Mouse (Mus musculus): ENCODE data around the gene Gipr. TPM values are rescaled to one million over a fixed set of nuclear protein-coding genes. Genes with fewer than 3 reads are reported as not detected.

The Gipr gene
- polyA plus RNA-seq, 1 experiment from 2014 or later = 6.6 TPM

- H3K4me2 ChIP-seq = no peak overlapping the region
- no peaks in the 10 kb centered on the region for H3K27me3 ChIP-seq
- H3K36me3 ChIP-seq (ENCODE audit: poor library complexity, severe bottlenecking) = peaks cover 69% of the 10 kb centered on the region
- no peak overlapping the region for H3K27ac ChIP-seq
- no peak overlapping the region for H3K9ac ChIP-seq
- H3K4me3 ChIP-seq = no peak overlapping the region
- 0 out of 2 replicates have a peak, but pooled peaks have one; percentile 19 for ATAC-seq
- WGBS = 64% methylated on average over 15 of the region's 15 CpGs
- H3K9me3 ChIP-seq (replicated peaks) = no peaks in the 10 kb centered on the region
- H3K4me1 ChIP-seq = no peaks in the 10 kb centered on the region
Measured at GRCm38 (mm10) chr7:19202065-19202850, 36.3 kb upstream of the Gipr start.

- 67% methylated on average over 15 of the region's 15 CpGs for WGBS
- no peaks in the 10 kb centered on the region for H3K9me3 ChIP-seq (replicated peaks)
- H3K4me3 ChIP-seq = no peak overlapping the region
- H3K27ac ChIP-seq = no peak overlapping the region
- H3K4me2 ChIP-seq = no peak overlapping the region
- H3K4me1 ChIP-seq = no peaks in the 10 kb centered on the region
- peaks cover 70% of the 10 kb centered on the region for H3K36me3 ChIP-seq (ENCODE audit: poor library complexity, severe bottlenecking)
- H3K27me3 ChIP-seq = no peaks in the 10 kb centered on the region
- ATAC-seq = no peak
- H3K9ac ChIP-seq = no peak overlapping the region
Measured at GRCm38 (mm10) chr7:19201660-19202059, 35.7 kb upstream of the Gipr start.

DNA sequence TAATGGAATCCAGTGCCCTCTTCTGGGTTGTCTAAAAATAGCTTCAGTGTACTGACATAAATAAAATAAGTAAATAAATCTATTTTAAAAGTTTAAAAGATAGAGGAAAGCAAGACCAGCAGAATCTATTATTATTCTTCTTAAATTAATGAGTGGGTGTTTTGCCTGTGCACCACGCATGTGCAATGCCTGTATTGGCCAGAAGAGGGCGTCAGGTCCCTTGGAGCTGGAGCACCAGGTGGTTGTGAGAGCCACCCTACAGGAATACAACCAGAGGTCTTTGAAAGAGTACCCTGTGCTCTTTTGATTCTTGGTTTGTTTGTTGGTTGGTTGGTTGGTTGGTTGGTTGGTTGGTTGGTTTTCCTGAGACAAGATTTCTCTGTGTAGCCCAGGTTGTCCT, 32.1 kb upstream of the Gipr start:
- ATAC-seq = no peak
- Histone ChIP-seq H3K27ac (no peak overlapping the region), H3K9ac (no peak overlapping the region), H3K4me3 (no peak overlapping the region), H3K27me3 (no peaks in the 10 kb centered on the region), H3K9me3 (replicated peaks) (0 out of 2 replicates have a peak, but pooled peaks cover 7% of the 10 kb centered on the region), H3K36me3 (ENCODE audit: poor library complexity, severe bottlenecking) (peaks cover 77% of the 10 kb centered on the region), H3K4me2 (no peak overlapping the region), H3K4me1 (no peaks in the 10 kb centered on the region)
- WGBS = 33% methylated on average over 2 of the region's 2 CpGs

GRCm38 (mm10) chr7:19196676-19197075, 30.7 kb upstream of the Gipr start:
- Histone ChIP-seq H3K36me3 (ENCODE audit: poor library complexity, severe bottlenecking) (peaks cover 76% of the 10 kb centered on the region), H3K9me3 (replicated peaks) (0 out of 2 replicates have a peak, but pooled peaks cover 7% of the 10 kb centered on the region)
- no peak for ATAC-seq

DNA sequence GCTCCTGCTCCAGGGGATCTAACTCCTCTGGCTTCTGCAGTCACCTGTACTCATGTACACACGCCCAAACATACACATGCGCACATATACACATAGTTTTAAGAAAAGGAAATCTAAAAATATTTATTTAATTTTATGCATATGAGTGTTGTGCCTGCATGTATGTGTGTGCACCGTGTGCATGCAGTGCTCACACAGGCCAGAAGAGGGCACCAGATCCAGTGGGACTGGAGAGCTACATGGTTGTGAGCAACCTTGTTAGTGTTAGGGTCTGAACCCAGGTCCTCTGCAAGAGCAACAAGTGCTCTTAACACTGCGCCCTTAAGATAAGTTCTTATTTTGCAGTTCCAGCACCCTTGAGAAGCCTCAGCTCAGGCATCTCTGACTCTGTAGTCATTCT, 28.7 kb upstream of the Gipr start:
- Histone ChIP-seq H3K27me3 (no peaks in the 10 kb centered on the region), H3K9me3 (replicated peaks) (0 out of 2 replicates have a peak, but pooled peaks cover 7% of the 10 kb centered on the region), H3K4me1 (no peaks in the 10 kb centered on the region), H3K4me2 (no peak overlapping the region), H3K27ac (no peak overlapping the region), H3K4me3 (no peak overlapping the region), H3K9ac (no peak overlapping the region), H3K36me3 (ENCODE audit: poor library complexity, severe bottlenecking) (peaks cover 74% of the 10 kb centered on the region)
- WGBS = 98% methylated on average over 4 of the region's 4 CpGs
- no peak for ATAC-seq

More at GRCm38 (mm10) chr7:19196676-19197075, 30.7 kb upstream of the Gipr start:
- 65% methylated on average over 6 of the region's 6 CpGs for WGBS
- no peaks in the 10 kb centered on the region for H3K4me1 ChIP-seq
- H3K27ac ChIP-seq = no peak overlapping the region
- H3K4me3 ChIP-seq = no peak overlapping the region
- H3K4me2 ChIP-seq = no peak overlapping the region
- no peaks in the 10 kb centered on the region for H3K27me3 ChIP-seq
- no peak overlapping the region for H3K9ac ChIP-seq

DNA sequence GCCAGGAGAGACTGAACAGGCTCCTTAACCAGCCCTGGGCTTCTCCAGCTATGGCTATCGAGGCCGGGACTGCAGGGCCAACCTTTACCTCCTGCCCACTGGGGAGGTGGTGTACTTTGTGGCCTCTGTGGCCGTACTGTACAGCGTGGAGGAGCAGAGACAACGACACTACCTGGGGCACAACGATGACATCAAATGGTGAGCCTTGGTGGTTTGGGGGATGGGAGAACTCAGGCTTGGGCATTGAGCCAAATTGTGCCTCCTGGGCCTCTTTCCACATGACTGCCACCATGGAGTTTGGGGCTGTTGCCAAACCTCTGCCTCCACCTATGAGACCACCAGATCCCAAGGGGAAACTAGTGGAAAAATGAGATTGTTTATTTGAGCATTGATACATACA, 18.8 kb upstream of the Gipr start:
- Histone ChIP-seq H3K27me3 (peaks cover 10% of the 10 kb centered on the region), H3K9me3 (replicated peaks) (no peaks in the 10 kb centered on the region), H3K27ac (peak overlapping the region; percentile 90), H3K9ac (peak overlapping the region; percentile 43; the same call in 1 of the 2 replicates), H3K36me3 (ENCODE audit: poor library complexity, severe bottlenecking) (peaks cover 38% of the 10 kb centered on the region), H3K4me3 (no peak overlapping the region), H3K4me2 (peak overlapping the region; percentile 46), H3K4me1 (peaks cover 40% of the 10 kb centered on the region)
- ATAC-seq = peak; percentile 58; the same call in 1 of the 2 replicates
- 45% methylated on average over 6 of the region's 6 CpGs for WGBS

- Histone ChIP-seq H3K27me3 (peaks cover 15% of the 10 kb centered on the region), H3K9ac (0 out of 2 replicates have a peak overlapping the region, but pooled peaks have one; percentile 43), H3K27ac (peak overlapping the region; percentile 90), H3K4me1 (peaks cover 45% of the 10 kb centered on the region), H3K4me2 (peak overlapping the region; percentile 46; the same call in 1 of the 2 replicates), H3K36me3 (ENCODE audit: poor library complexity, severe bottlenecking) (peaks cover 37% of the 10 kb centered on the region), H3K9me3 (replicated peaks) (no peaks in the 10 kb centered on the region), H3K4me3 (no peak overlapping the region)
- ATAC-seq = 0 out of 2 replicates have a peak, but pooled peaks have one; percentile 6
- WGBS = 72% methylated on average over 2 of the region's 2 CpGs
Measured at GRCm38 (mm10) chr7:19184250-19184649, 18.3 kb upstream of the Gipr start.

- WGBS = 1% methylated on average over 20 of the region's 27 CpGs
- no peak for ATAC-seq
Measured at GRCm38 (mm10) chr7:19180862-19181429, 15.0 kb upstream of the Gipr start.

GRCm38 (mm10) chr7:19179936-19180335, 14.0 kb upstream of the Gipr start:
- H3K4me3 ChIP-seq = no peak overlapping the region
- H3K27me3 ChIP-seq = peaks cover 50% of the 10 kb centered on the region
- H3K4me1 ChIP-seq = peaks cover 50% of the 10 kb centered on the region
- no peak overlapping the region for H3K27ac ChIP-seq
- H3K9me3 ChIP-seq (replicated peaks) = no peaks in the 10 kb centered on the region; the same call in 1 of the 2 replicates
- peak overlapping the region; percentile 72 for H3K4me2 ChIP-seq
- peaks cover 19% of the 10 kb centered on the region; the same call in 1 of the 2 replicates for H3K36me3 ChIP-seq (ENCODE audit: poor library complexity, severe bottlenecking)
- WGBS = 45% methylated on average over 6 of the region's 6 CpGs
- no peak overlapping the region for H3K9ac ChIP-seq
- ATAC-seq = no peak

More at GRCm38 (mm10) chr7:19180862-19181429, 15.0 kb upstream of the Gipr start:
- H3K27me3 ChIP-seq = peaks cover 43% of the 10 kb centered on the region
- H3K4me2 ChIP-seq = peak overlapping the region; percentile 66
- peaks cover 60% of the 10 kb centered on the region for H3K4me1 ChIP-seq
- no peaks in the 10 kb centered on the region; the same call in 1 of the 2 replicates for H3K9me3 ChIP-seq (replicated peaks)
- H3K27ac ChIP-seq = no peak overlapping the region
- H3K9ac ChIP-seq = peak overlapping the region; percentile 65
- H3K36me3 ChIP-seq (ENCODE audit: poor library complexity, severe bottlenecking) = peaks cover 20% of the 10 kb centered on the region
- H3K4me3 ChIP-seq = peak overlapping the region; percentile 48

DNA sequence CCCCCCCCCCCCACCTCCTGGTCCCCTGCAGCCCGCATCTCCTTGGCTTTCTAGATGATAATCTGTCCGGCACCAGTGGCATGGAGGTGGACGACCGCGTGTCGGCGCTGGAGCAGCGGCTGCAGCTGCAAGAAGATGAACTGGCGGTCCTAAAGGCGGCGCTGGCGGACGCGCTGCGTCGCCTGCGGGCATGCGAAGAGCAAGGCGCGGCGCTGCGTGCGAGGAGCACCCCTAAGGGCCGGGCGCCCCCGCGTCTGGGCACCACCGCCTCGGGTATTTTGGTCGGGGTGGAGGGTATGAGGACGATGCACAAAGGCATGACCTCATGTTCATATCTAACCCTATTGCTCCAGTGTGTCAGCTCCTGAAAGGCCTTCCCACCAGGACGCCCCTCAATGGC, 13.2 kb upstream of the Gipr start:
- no peak for ATAC-seq
- Histone ChIP-seq H3K27me3 (peaks cover 50% of the 10 kb centered on the region), H3K4me1 (peaks cover 43% of the 10 kb centered on the region), H3K9me3 (replicated peaks) (no peaks in the 10 kb centered on the region; the same call in 1 of the 2 replicates), H3K9ac (peak overlapping the region; percentile 14), H3K4me3 (peak overlapping the region; percentile 56), H3K36me3 (ENCODE audit: poor library complexity, severe bottlenecking) (peaks cover 19% of the 10 kb centered on the region; the same call in 1 of the 2 replicates), H3K27ac (no peak overlapping the region), H3K4me2 (peak overlapping the region; percentile 72)
- under 1% methylated on average over 31 of the region's 32 CpGs for WGBS

DNA sequence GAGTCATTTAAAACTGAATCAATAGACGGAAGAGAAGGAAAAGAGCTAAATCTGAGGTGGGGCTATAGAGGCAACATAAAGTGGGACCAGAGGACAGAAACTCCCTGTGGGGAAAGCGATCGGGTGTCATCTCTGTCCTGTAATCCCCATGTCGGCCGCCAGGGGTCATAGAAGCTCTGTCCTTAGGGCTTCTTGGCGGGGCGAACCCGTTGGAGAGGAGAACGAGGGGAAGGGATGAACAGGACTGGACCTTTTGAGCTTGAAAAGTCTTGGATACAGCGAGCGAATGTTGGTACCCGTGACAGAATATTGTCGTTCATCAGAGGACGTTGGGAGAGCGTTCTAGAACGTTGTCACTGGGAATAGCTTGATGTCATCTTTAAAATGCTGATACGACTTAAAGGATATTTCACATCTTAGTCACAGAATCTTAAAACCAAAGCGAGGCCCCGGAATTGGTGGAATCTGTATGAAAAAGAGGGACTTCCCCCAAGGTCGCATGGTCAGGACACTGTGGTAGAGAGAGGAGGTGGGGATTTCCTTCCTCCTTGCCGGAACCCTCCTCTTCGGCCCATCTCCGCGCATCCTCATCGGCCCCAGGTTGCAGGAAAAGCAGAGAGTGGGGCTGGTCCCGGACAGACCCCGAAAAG, 12.6 kb upstream of the Gipr start:
- ATAC-seq = no peak
- 3% methylated on average over 27 of the region's 27 CpGs for WGBS
- H3K4me1 ChIP-seq = peaks cover 37% of the 10 kb centered on the region
- no peak overlapping the region for H3K27ac ChIP-seq
- no peaks in the 10 kb centered on the region; the same call in 1 of the 2 replicates for H3K9me3 ChIP-seq (replicated peaks)
- H3K4me2 ChIP-seq = peak overlapping the region; percentile 72
- peaks cover 15% of the 10 kb centered on the region; the same call in 1 of the 2 replicates for H3K36me3 ChIP-seq (ENCODE audit: poor library complexity, severe bottlenecking)
- H3K27me3 ChIP-seq = peaks cover 50% of the 10 kb centered on the region
- H3K4me3 ChIP-seq = peak overlapping the region; percentile 56
- no peak overlapping the region for H3K9ac ChIP-seq
